Comparison of ENCODE assay signal across 10 mouse cellular contexts in the genomic region with DNA sequence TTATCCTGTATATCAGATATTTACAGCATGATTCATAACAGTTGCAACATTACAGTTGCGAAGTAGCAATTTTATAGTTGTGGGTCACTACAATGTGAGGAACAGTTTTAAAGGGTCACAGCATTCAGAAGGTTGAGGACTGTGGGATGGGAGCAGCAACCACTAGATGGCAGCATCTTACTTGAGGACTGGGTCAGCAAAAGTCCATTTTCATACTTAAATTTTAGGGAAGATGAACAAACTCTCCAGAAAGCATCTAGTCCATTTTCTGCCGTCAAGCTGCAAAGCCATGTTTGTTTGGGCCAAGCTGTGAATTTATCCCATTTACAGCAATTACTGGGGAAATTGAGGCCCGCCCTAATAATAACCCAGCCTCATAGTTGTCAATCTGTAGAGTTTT. TPM values are rescaled to one million over a fixed set of nuclear protein-coding genes. Genes with fewer than 3 reads are reported as not detected.
DNase-seq lines count a peak whose midpoint lies in the region; ATAC-seq and TF ChIP-seq lines count a peak whose summit lies in the region.
"Had no signal": no experiment of that assay in that cellular context is flagged by ENCODE, and none has a peak within 500 bp of the region (broad histone marks: within the 10 kb centered on the region; RNA-seq: fewer than 3 reads in every experiment).

No protein-coding gene starts in this region.

- no peak overlapping the region for H3K4me2 ChIP-seq in hindbrain, embryonic 13.5 days
- no peak overlapping the region for H3K4me2 ChIP-seq in forebrain, embryonic 15.5 days (replicated peaks)
- H3K4me2 ChIP-seq: embryonic facial prominence, embryonic 15.5 days; lung, embryonic 15.5 days had no signal

- no peak for ATAC-seq in hindbrain, embryonic 13.5 days (ENCODE audit: low FRiP score)
- ATAC-seq in forebrain, embryonic 15.5 days (replicated peaks): no peak

- H3K27me3 ChIP-seq in hindbrain, embryonic 10.5 days (ENCODE audit: insufficient read depth, poor library complexity, severe bottlenecking): no peaks in the 10 kb centered on the region
- no peaks in the 10 kb centered on the region for H3K27me3 ChIP-seq in hindbrain, embryonic 13.5 days
- no peaks in the 10 kb centered on the region for H3K27me3 ChIP-seq in C2C12 (ENCODE audit: control insufficient read depth, insufficient read depth, insufficient read length)
- no peaks in the 10 kb centered on the region for H3K27me3 ChIP-seq in forebrain, embryonic 15.5 days
- H3K27me3 ChIP-seq: embryonic facial prominence, embryonic 15.5 days; lung, embryonic 15.5 days had no signal

- no peaks in the 10 kb centered on the region for H3K9me3 ChIP-seq in hindbrain, embryonic 10.5 days
- no peaks in the 10 kb centered on the region for H3K9me3 ChIP-seq in hindbrain, embryonic 13.5 days
- no peaks in the 10 kb centered on the region for H3K9me3 ChIP-seq in forebrain, embryonic 15.5 days
- H3K9me3 ChIP-seq: embryonic facial prominence, embryonic 15.5 days; lung, embryonic 15.5 days had no signal

- peak; percentile 22 for TF ChIP-seq CTCF in C2C12 (IDR thresholded peaks at IDR 0.05; ENCODE audit: control insufficient read depth, insufficient read depth, insufficient read length)

- H3K4me3 ChIP-seq in hindbrain, embryonic 10.5 days: no peak overlapping the region
- H3K4me3 ChIP-seq in hindbrain, embryonic 13.5 days: no peak overlapping the region
- no peak overlapping the region for H3K4me3 ChIP-seq in C2C12 (ENCODE audit: insufficient read depth, poor library complexity, severe bottlenecking)
- H3K4me3 ChIP-seq in forebrain, embryonic 15.5 days: no peak overlapping the region
- H3K4me3 ChIP-seq: embryonic facial prominence, embryonic 15.5 days; lung, embryonic 15.5 days had no signal

- H3K27ac ChIP-seq in hindbrain, embryonic 10.5 days: no peak overlapping the region
- no peak overlapping the region for H3K27ac ChIP-seq in hindbrain, embryonic 13.5 days
- H3K27ac ChIP-seq in forebrain, embryonic 15.5 days (replicated peaks): no peak overlapping the region
- H3K27ac ChIP-seq: embryonic facial prominence, embryonic 15.5 days; lung, embryonic 15.5 days had no signal

- H3K4me1 ChIP-seq in hindbrain, embryonic 10.5 days (replicated peaks): 0 out of 2 replicates have a peak, but pooled peaks cover 5% of the 10 kb centered on the region
- H3K4me1 ChIP-seq in hindbrain, embryonic 13.5 days (replicated peaks): 0 out of 2 replicates have a peak, but pooled peaks cover 4% of the 10 kb centered on the region
- no peaks in the 10 kb centered on the region for H3K4me1 ChIP-seq in forebrain, embryonic 15.5 days

- peak; percentile 19 for DNase-seq in hindbrain, embryonic 10.5 days (ENCODE audit: low spot score)
- peak; percentile 46 for DNase-seq in ZHBTc4 (ENCODE audit: low read depth, low spot score)
- DNase-seq in embryo, embryonic 11.5 days (ENCODE audit: low read depth, low spot score): peak; percentile 39
- peak; percentile 79 for DNase-seq in kidney, postnatal 10 days
- peak; percentile 76 for DNase-seq in lung, postnatal 10 days

- H3ac ChIP-seq in C2C12 (ENCODE audit: control insufficient read depth, insufficient read length, low read depth): no peak overlapping the region

- no peaks in the 10 kb centered on the region for H3K79me3 ChIP-seq in C2C12 (ENCODE audit: low read depth)

- H3K79me2 ChIP-seq in C2C12 (ENCODE audit: control insufficient read depth, insufficient read depth): no peaks in the 10 kb centered on the region

- H3K9ac ChIP-seq in hindbrain, embryonic 13.5 days: no peak overlapping the region
- no peak overlapping the region for H3K9ac ChIP-seq in forebrain, embryonic 15.5 days (replicated peaks)
- H3K9ac ChIP-seq: embryonic facial prominence, embryonic 15.5 days; lung, embryonic 15.5 days had no signal

- H3K36me3 ChIP-seq in hindbrain, embryonic 10.5 days: no peaks in the 10 kb centered on the region
- peaks cover 5% of the 10 kb centered on the region; the same call in 1 of the 2 replicates for H3K36me3 ChIP-seq in hindbrain, embryonic 13.5 days
- no peaks in the 10 kb centered on the region for H3K36me3 ChIP-seq in C2C12 (ENCODE audit: control insufficient read depth, insufficient read depth)
- H3K36me3 ChIP-seq in forebrain, embryonic 15.5 days: 0 out of 2 replicates have a peak, but pooled peaks cover 2% of the 10 kb centered on the region
- H3K36me3 ChIP-seq: embryonic facial prominence, embryonic 15.5 days; lung, embryonic 15.5 days had no signal

- 68% methylated on average over 3 of the region's 3 CpGs for WGBS in hindbrain, embryonic 10.5 days
- WGBS in hindbrain, embryonic 13.5 days: 70% methylated on average over 3 of the region's 3 CpGs
- 62% methylated on average over 3 of the region's 3 CpGs for WGBS in forebrain, embryonic 15.5 days

TF ChIP-seq in C2C12, 6 proteins besides CTCF, POLR2A, EP300 and RAD21:
- TF ChIP-seq MYOD1 (IDR thresholded peaks at IDR 0.05; ENCODE audit: control insufficient read depth, insufficient read length, low read depth) (no peak), MYOG (IDR thresholded peaks at IDR 0.05; ENCODE audit: control insufficient read depth, extremely low read depth, insufficient read length) (no peak)

RNA-seq across cellular contexts. Expression of gene Parp11, which starts 55.9 kb away (rescaled TPM):
- 35.7 and 43.6 TPM in 2 replicates for polyA plus RNA-seq in hindbrain, embryonic 10.5 days (2016; fragmentation: Nextera tagmentation; extraction: Ambion mirVana)
- polyA plus RNA-seq in hindbrain, embryonic 13.5 days (2015; fragmentation: Nextera tagmentation; extraction: Ambion mirVana): 80.6 and 82.1 TPM in 2 replicates
- 3.6 TPM for polyA plus RNA-seq in C2C12 (2012; fragmentation: generic; extraction: Trizol)
- polyA plus RNA-seq in forebrain, embryonic 15.5 days (2015; fragmentation: Nextera tagmentation; extraction: Ambion mirVana): 80.1 and 82.1 TPM in 2 replicates

RNA-seq across cellular contexts. Expression of gene Cracr2a, which starts 58.6 kb away (rescaled TPM):
- 1.0 and 1.1 TPM in 2 replicates for polyA plus RNA-seq in hindbrain, embryonic 10.5 days (2016; fragmentation: Nextera tagmentation; extraction: Ambion mirVana)
- 0.41 and 0.77 TPM in 2 replicates for polyA plus RNA-seq in hindbrain, embryonic 13.5 days (2015; fragmentation: Nextera tagmentation; extraction: Ambion mirVana)
- 0.01 TPM for polyA plus RNA-seq in C2C12 (2012; fragmentation: generic; extraction: Trizol)
- polyA plus RNA-seq in forebrain, embryonic 15.5 days (2015; fragmentation: Nextera tagmentation; extraction: Ambion mirVana): 0.13 and 0.31 TPM in 2 replicates

Comparison
In these comparisons a context has a peak if more than half of its experiments do, and no peak if none do; other contexts are left out.
1. DNase-seq: peak in every context shown above with its lines; median percentile 79 in kidney, postnatal 10 days; 76 in lung, postnatal 10 days; 46 in ZHBTc4; 39 in embryo, embryonic 11.5 days; 19 in hindbrain, embryonic 10.5 days.